Mouse (Mus musculus) macrophage (primary cell): ENCODE measurements around the gene Rfpl4. TPM values are rescaled to one million over a fixed set of nuclear protein-coding genes. Genes with fewer than 3 reads are reported as not detected.

ENCODE experiments used
- H3K27ac ChIP-seq: fragments of 350-480 bp; formaldehyde crosslinking; 2 replicates; pipeline ENCODE4 v1.9.0; 2021
- H3K36me3 ChIP-seq: fragments of 350-480 bp; formaldehyde crosslinking; 2 replicates; pipeline ENCODE4 v1.9.0; 2021; ENCODE audit errors: inconsistent target
- H3K4me3 ChIP-seq: fragments of 350-480 bp; formaldehyde crosslinking; 2 replicates; pipeline ENCODE4 v1.9.0; 2021; ENCODE audit errors: inconsistent target
- H3K79me2 ChIP-seq: fragments of 350-480 bp; formaldehyde crosslinking; 2 replicates; pipeline ENCODE4 v1.9.0; 2021; ENCODE audit errors: inconsistent target
- WGBS: methylation state at CpG from one replicate; pipeline ENCODE4 v1.1.7; 2026; ENCODE audit warnings: inconsistent platforms; ENCODE audit not compliant: missing documents; 5-methylcytosine and 5-hydroxymethylcytosine counted together
- polyA plus RNA-seq: library from polyadenylated mRNA; stranded (reverse); fragments of 250-400 nt; gene quantifications from 3 replicates; pipeline ENCODE4 v1.2.4, GENCODE M21; 2018; ENCODE audit warnings: inconsistent platforms

The Rfpl4 gene
- polyA plus RNA-seq, 1 experiment from 2014 or later, result not detected

DNA sequence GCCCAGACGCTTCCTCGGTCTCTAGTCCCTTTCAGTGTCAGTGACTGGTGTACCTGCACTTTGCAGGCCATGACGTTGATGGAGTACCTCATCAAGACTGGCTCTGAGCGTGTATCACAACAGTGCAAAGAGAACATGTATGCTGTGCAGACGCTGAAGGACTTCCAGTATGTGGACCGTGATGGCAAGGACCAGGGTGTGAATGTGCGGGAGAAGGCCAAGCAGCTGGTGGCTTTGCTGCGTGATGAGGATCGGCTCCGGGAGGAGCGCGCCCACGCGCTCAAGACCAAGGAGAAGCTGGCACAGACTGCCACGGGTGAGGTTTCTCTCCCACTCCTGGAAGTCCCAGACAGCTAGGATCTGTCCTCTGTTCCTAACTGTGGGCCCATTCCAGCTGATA is 26.9 kb downstream of the Rfpl4 start:
- no peak overlapping the region for H3K4me3 ChIP-seq
- H3K79me2 ChIP-seq, result peaks cover 99% of the 10 kb centered on the region
- no peak overlapping the region for H3K27ac ChIP-seq
- 96% methylated on average over 15 of the region's 15 CpGs for WGBS
- peaks cover 67% of the 10 kb centered on the region for H3K36me3 ChIP-seq

DNA sequence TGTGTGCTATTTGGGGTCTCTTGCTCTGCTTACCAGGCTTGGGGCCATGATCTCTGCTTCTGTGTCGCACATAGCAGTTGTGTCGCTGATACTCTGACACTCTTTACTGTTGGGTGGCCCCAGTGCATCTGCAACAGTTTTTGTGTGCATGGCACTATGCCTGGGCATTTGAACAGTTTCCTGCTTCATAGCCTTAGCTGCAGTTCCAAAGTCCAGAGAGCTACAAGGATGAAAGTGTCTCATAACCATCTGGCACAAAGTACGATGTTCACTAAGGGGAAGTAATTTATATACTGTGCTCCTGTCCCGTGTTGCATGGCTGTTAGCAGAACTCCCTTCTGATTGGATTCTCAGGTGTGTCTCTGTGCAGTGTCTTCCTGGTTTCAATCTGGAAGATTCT is 28.9 kb downstream of the Rfpl4 start:
- 79% methylated on average over 4 of the region's 4 CpGs for WGBS
- Histone ChIP-seq H3K27ac (no peak overlapping the region), H3K36me3 (peaks cover 54% of the 10 kb centered on the region), H3K4me3 (no peak overlapping the region), H3K79me2 (peaks cover 95% of the 10 kb centered on the region)

DNA sequence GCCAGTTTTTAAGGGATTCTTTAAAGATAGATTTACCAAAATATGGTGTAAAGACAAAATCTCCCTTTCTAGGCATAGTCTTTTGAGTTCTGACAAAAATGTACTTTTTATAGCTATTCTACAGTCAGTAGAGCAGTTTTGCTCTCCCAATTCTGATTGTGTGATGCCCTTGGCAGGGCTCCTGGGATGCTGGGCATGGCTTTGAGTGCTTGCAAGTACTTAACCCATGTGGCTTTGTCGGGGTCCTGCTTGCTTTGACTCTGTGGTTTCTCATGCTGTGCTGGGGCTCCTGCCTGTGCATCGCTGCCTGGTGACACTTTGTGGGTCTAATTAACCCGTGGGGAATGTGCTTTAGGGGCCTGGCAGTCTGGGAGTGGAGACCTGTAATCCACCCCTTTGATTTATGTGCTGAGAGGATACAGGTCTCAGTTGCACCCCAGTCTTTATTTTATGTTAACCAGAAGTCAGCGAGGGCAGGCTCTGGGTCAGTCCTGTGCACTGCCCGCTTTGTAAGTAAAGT is 29.8 kb downstream of the Rfpl4 start:
- 87% methylated on average over 5 of the region's 5 CpGs for WGBS
- Histone ChIP-seq H3K4me3 (no peak overlapping the region), H3K27ac (no peak overlapping the region), H3K79me2 (peaks cover 93% of the 10 kb centered on the region), H3K36me3 (peaks cover 45% of the 10 kb centered on the region)

DNA sequence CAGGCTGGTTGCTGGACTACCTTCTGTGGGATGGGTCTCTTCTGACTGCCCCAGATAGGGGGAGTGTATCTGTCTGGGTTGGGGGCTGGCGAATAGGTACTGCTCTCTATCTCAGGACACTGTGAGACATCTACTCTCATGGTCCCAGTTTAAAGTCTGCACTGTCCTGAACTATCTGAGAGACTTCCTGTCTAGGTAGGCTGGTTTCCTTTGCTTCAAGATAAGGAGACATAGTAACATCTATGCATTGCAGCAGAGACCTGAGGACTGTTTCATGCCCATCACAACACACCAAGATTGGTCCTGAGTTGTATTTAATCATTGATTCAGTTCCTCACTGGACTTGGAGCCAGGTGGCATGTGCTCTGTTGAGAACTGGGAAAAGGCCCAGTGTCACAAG is 31.2 kb downstream of the Rfpl4 start:
- Histone ChIP-seq H3K4me3 (no peak overlapping the region), H3K36me3 (peaks cover 32% of the 10 kb centered on the region; the same call in 1 of the 2 replicates), H3K27ac (no peak overlapping the region), H3K79me2 (peaks cover 93% of the 10 kb centered on the region)
- WGBS, result 100% methylated on average over 1 of the region's 1 CpGs

DNA sequence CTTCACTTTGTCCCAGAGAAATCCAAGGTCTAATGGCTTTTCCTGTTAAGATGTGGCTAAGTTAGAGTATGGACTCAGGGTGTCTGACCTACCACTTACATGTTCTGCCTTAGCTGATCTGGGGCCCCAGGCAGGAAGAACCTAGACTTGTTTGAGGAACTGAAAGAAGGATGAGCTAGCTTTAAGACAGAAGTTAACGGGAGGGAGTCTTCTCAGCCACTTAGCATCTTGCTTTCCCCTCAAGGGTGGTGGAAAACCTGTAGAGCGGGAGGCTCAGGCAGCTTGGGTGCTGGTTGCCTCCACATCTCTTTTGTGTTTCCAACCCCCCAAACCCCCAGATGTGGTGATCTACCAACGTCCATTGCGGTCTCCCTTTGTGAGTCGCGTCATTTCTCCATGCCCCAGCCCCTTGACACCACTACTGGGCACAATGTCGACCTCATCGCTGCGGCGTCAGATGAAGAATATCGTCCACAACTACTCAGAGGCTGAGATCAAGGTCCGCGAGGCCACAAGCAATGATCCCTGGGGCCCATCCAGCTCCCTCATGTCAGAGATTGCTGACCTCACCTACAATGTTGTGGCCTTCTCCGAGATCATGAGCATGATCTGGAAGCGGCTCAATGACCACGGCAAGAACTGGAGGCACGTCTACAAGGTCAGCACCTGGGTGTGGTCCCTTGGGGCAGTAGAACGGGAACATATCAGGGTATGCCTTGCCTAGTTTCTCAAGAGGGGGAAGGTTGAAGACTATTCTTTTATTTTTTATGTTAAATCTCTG is 33.2 kb downstream of the Rfpl4 start:
- 73% methylated on average over 18 of the region's 18 CpGs for WGBS
- H3K36me3 ChIP-seq, result peaks cover 17% of the 10 kb centered on the region; the same call in 1 of the 2 replicates
- peak overlapping the region; percentile 89 for H3K27ac ChIP-seq
- peaks cover 81% of the 10 kb centered on the region for H3K79me2 ChIP-seq
- H3K4me3 ChIP-seq, result no peak overlapping the region; the same call in 1 of the 2 replicates

DNA sequence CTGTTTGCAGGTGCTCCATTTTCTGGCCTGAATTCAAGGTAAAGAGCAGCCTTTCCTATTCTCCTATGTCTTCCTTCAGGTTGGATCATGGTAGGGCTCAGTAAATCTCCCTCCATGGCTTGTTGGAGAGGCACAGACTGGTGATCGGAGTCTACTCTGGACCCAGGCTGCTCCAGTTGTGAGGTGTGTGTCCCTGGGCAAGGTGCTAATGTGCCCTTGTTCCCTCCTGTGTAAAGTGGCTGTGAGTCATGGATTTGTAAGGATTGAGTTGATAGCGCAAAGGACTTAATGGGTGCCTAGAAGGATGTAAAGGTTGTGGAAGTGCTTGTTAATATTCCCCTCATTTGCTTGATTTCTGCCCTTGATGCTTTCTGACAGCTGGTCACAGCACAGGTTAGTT is 34.8 kb downstream of the Rfpl4 start:
- Histone ChIP-seq H3K36me3 (peaks cover 26% of the 10 kb centered on the region; the same call in 1 of the 2 replicates), H3K79me2 (peaks cover 81% of the 10 kb centered on the region), H3K4me3 (peak overlapping the region; percentile 92; the same call in 1 of the 2 replicates), H3K27ac (peak overlapping the region; percentile 89)
- WGBS, result 100% methylated on average over 2 of the region's 2 CpGs

DNA sequence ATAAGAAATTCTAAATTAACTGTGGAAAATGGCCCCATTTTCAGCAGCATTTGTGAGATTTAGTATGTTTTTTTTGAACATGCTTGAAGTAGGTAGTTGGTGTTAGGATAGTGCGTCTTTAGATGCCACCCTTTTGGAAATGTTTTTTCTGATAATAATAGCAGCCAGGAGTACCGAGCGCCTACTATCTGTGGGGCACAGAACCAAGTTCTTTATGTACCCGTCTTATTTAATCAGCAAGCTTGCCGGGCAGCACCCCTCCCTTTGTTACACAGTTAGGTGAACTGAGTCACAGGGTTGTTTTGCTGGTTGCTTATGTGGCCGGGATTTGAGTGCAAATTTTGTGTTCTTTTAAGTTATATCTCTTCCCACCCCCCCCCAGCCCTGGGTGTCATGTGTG is 35.5 kb downstream of the Rfpl4 start:
- H3K27ac ChIP-seq, result peak overlapping the region; percentile 89
- 75% methylated on average over 6 of the region's 6 CpGs for WGBS
- peak overlapping the region; percentile 92 for H3K4me3 ChIP-seq
- peaks cover 81% of the 10 kb centered on the region for H3K79me2 ChIP-seq
- peaks cover 24% of the 10 kb centered on the region; the same call in 1 of the 2 replicates for H3K36me3 ChIP-seq

DNA sequence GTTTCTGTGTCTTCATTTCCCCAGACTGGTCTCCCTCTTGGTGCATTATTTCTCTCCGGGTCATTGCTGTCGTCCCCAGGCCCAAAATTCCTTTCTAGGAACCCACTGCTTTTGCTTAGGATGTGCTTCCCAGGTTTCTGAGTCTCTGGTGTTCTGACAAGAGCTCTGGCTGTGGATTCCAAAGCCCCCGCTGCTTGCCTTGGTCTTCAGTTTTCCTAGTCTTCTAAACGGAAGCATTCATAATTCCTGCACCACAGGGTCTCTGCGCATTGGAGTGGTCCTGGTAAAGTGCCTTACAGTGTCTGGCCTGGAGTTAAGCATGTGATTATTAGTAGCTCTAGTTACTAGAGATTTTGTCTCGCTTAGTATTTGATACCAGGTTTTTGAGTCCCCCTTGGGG is 35.9 kb downstream of the Rfpl4 start:
- WGBS, result 17% methylated on average over 6 of the region's 6 CpGs
- Histone ChIP-seq H3K27ac (peak overlapping the region; percentile 89), H3K79me2 (peaks cover 80% of the 10 kb centered on the region), H3K36me3 (peaks cover 20% of the 10 kb centered on the region; the same call in 1 of the 2 replicates), H3K4me3 (peak overlapping the region; percentile 92)

DNA sequence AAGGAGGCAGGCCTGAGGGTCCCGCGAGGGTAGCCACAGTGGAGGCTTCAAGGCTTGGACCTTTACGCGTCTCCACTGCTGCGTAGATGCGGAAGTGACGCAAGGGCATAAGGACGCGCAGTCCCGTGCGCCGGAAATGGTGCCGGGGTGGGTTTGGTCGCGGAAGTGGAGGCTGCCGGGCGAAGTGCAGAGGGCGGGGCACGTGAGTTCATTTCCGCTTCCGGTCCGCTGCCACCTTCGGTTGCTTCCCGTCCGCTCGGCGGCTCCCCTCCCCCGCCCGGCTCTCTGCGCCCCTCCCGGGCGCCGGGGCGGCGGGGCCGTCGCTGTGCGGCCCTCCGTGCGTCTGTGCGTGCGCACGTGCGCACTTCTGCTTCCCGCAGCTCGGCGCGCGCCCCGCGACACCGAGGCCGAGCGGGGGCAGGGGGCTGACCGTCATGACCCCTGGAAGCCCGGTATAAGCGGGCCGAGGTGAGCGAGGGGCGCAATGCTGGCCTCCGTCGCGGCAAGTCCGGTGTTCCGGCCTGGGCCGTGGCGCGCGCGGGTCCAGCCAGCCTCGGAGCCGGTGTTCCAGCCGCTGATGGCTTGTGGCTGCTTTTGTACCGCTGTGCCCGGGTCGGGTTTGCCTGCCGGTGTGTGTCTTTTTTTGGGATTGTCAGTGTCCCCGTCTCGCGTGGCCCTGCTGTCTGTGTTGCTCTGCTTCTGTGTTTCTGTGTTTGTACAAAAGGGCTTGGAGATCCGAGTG is 36.6 kb downstream of the Rfpl4 start, which contains the start of gene Epn1:
TSS of gene Epn1 (plus strand) at position 226 of the 742 bp plus-strand sequence.
- H3K79me2 ChIP-seq, result peaks cover 79% of the 10 kb centered on the region
- H3K36me3 ChIP-seq, result peaks cover 20% of the 10 kb centered on the region; the same call in 1 of the 2 replicates
- under 1% methylated on average over 61 of the region's 81 CpGs for WGBS
- H3K27ac ChIP-seq, result peak within 1 kb of the TSS; percentile 89
- H3K4me3 ChIP-seq, result peak within 1 kb of the TSS; percentile 92

DNA sequence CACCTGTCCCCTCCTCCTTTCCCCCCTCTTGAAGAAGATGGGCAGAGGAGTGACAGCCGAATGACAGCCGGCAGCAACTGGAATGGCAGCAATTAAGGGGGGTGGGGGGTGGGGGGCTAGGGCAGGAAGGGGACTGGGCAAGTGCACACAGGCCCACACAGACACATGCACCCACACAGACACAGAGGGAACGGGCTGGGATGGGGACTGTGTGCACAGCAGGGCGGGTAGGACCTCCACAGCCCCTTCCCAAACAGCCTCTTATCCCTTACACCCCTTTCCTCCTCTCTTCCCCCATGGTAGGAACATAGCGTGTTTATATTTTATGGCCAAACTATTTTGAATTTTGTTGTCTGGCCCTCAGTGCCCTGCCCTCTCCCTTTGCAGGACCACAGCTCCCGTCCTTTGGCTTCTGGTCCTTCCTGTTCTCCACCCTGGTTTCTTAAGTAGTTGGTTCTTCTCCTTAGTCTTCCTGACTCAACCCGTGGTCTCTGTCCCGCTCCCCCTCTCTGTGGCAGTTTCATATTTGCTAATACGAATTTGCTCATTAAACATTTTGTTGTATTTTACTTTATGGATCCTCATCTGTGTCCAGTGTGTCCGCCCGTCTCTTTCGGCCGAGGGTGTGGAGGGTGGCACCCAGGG is 37.3 kb downstream of the Rfpl4 start:
- Histone ChIP-seq H3K27ac (peak overlapping the region; percentile 62), H3K79me2 (peaks cover 79% of the 10 kb centered on the region), H3K36me3 (peaks cover 22% of the 10 kb centered on the region; the same call in 1 of the 2 replicates), H3K4me3 (peak overlapping the region; percentile 15; the same call in 1 of the 2 replicates)
- WGBS, result 34% methylated on average over 7 of the region's 13 CpGs

DNA sequence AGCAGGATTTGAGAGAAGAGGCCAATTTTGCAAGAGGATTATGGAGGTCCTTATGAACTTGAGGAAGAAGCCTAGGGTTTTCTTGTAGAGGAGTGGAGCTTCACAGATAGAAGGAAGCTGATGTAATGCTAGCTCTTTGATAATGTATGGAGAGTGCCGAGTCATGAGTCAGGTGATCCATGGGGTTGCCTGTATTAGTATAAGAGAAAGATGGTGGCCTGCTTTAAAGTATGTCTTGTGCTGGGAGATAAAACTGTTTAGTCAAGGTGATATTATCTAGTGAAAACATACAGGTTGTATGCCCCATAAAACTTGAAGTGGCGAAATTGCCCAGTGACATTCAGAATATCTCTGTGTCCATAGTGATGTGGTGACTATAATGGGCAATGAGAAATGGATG is 39.8 kb downstream of the Rfpl4 start:
- peak overlapping the region; percentile 52 for H3K27ac ChIP-seq
- H3K79me2 ChIP-seq, result peaks cover 86% of the 10 kb centered on the region
- no peak overlapping the region for H3K4me3 ChIP-seq
- 94% methylated on average over 2 of the region's 2 CpGs for WGBS
- H3K36me3 ChIP-seq, result peaks cover 41% of the 10 kb centered on the region

DNA sequence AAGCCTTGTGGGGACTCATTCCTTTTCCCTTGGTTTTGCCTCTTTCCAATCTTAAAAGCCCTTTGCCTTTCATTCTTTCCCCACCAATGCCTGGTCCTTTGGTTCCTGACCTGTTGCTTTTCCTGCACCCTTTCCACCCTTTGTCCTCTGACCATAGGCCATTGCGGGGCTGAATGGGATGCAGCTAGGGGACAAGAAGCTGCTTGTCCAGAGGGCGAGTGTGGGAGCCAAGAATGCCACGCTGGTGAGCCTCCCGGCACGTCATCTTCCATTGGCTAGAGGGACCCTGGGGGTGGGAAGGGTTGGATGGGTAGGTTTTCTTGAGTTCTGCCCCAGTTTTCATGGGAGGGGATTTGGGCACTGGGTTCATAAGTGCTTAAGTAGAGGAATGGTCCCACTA is 41.8 kb downstream of the Rfpl4 start:
- peaks cover 90% of the 10 kb centered on the region for H3K79me2 ChIP-seq
- H3K36me3 ChIP-seq, result peaks cover 59% of the 10 kb centered on the region
- H3K27ac ChIP-seq, result no peak overlapping the region
- 94% methylated on average over 3 of the region's 5 CpGs for WGBS
- no peak overlapping the region for H3K4me3 ChIP-seq

DNA sequence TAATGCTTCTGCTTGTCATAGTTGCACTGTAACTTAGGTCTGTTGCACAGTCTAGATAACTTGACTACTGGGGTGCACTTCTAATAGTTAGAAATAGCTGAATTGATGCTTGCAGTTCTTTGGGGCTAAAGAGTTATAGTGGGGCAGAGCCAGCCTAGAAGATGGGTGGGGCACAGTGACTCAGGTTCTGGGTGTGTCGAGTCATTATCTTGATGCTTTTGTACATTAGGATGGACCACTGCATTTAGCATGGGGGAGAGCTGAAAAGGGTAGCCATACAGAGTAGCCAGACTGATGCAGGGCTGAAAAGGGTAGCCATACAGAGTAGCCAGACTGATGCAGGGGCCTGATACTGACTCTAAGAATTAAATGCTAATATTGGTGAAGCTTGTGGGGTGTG is 43.2 kb downstream of the Rfpl4 start:
- WGBS, result 83% methylated on average over 1 of the region's 1 CpGs
- Histone ChIP-seq H3K36me3 (peaks cover 71% of the 10 kb centered on the region), H3K79me2 (peaks cover 98% of the 10 kb centered on the region), H3K27ac (no peak overlapping the region), H3K4me3 (no peak overlapping the region)

DNA sequence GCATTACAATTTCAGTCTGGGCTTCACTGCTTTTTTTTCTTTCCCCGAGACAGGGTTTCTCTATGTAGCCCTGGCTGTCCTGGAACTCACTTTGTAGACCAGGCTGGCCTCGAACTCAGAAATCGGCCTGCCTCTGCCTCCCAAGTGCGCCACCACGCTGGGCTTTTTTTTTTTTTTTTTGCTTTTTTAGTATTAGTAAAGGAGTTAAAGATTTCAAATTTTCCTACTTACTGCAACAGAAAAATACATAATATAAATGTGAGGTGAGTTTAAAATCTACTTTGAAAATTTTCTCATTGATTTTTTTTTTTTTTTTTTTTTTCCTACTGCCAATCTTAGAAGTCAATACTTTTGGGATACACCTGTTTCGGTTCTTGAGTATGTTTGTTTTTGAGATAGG is 51.9 kb downstream of the Rfpl4 start:
- WGBS, result 100% methylated on average over 2 of the region's 6 CpGs
- Histone ChIP-seq H3K79me2 (peaks cover 74% of the 10 kb centered on the region), H3K4me3 (no peak overlapping the region), H3K27ac (0 out of 2 replicates have a peak overlapping the region, but pooled peaks have one; percentile 65), H3K36me3 (peaks cover 38% of the 10 kb centered on the region)
